Mouse (Mus musculus): ENCODE results near the gene Pik3r1.

The Pik3r1 gene

DNA sequence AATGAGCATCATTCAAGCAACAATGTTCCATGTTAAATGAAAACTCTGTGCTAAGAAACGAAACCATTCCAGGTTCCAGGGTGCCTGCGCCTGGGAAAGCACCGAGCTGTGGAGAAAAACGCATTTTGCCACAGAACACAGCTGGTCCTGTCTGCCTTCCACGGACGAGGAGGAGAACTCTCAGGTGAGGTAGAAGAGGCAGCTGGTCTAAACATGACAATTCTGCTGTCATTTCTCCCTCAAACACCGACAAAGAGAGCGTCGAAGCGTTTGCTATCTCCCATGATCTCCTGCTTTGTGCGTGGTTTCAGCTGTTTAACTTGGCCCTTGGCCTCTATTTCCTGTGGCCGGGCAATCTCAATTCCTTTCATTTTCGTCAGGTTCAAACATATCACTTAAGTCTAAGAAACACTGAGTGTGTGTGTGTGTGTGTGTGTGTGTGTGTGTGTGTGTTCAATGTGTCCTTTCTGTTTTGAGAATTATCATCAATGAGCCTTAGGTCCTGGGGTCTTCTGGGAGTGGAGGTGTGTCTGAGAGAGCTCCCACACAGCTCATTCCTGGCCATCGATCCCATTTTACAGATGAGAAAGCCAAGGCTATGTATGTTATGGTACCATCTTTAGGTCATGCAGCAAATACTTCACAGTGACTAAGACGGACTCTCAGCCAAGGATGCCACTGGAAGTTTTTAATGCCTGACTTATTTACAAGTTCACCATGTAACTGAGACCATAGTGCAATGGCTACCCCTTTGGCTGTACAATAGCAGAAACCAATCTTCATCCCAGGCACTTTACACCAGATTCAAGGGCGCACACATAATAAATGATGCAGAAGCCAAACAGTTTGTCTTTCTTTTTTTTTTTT lies 31.3 kb downstream of the Pik3r1 start:
- 58% methylated on average over 16 of the region's 16 CpGs for WGBS

DNA sequence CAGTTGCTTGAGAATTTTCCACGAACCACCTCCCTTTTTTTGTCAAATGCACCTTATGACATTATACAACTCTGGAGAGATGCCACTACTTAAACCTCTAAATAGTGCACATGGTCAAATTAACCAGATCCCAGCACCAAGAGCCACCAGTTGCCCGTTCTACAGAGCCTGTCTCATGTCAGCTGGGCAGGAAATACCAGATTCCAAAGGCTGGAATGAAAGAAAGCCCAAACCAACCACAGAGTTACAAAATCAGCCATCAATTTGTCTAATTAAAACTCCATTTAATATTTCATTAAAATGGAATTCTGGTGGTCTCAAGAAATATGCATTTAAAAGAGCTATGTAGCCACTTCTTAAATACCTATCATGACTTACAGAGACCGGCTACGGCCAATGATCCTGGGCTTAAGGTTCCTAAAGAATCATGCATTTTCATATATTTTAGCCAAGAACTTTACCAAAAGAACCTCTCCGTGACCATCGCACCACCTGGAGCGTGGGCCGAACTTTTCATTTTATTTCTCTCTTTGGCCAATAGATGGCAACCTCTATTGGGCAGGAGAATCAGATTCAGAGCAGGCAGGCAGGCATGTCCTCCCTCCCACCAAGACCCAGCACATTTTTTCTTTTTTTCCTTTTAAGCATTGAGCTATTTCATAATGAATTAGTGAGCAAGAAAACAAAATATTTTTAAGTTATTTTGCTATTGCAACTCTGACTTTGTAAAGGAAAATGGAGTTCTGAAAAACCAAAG lies 32.5 kb downstream of the Pik3r1 start:
- 37% methylated on average over 8 of the region's 8 CpGs for WGBS

DNA sequence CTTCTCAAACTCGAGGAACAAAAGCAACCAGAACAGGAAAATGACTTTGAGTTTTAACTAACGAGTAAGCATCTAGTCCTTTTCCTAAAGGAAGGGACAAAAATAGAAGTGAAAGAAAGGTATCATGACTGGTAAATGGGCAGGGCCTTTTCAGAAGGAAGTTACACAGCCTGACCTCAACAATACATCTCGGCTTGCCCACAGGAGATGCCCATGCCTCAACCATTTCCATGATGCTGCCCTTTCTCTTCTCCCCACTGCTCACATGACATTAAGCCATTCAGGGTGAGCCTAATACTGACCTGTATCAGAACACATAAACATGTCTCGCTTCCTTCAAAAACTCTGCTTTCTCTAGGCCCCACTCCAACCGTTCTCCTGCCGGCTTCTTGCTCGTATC lies 33.8 kb downstream of the Pik3r1 start:
- WGBS = 52% methylated on average over 7 of the region's 7 CpGs

DNA sequence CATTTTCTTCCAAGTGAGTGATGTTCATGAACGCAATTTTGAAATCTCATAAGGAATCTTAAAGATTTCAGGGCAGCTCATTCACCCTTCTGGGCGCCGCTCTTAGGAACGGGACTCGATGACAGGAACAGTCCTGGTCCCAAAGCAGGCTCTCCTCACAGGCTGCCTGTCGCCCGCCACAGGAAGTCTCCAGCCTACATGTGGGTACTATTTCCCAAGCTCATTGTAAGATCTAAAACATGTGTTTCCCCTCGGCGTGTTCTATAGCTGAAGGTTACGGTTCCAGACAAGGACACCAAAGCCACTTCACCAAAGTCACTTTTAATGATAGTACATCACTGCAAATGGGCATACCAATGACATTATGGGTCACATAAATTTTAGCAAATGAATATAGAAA lies 35.3 kb downstream of the Pik3r1 start:
- WGBS = 68% methylated on average over 10 of the region's 10 CpGs

DNA sequence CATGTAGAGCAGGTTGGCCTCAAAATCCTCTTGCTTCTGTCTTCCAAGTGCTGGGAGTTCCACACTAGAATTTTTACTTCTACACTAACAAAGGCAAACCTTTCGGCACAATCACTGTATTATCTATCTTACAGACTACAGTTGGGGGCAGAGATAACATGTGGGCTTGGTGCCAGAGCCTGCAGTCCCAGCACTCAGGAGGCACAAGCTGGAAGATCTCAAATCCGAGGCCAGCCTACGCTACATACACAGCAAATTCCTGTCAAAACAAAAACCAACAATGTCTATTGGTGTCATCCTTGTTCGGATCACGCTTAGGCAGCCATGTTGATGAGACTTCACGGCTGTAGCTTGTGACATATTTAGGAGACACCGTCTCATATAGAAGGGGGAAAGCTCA lies 36.2 kb downstream of the Pik3r1 start:
- 74% methylated on average over 7 of the region's 7 CpGs for WGBS

DNA sequence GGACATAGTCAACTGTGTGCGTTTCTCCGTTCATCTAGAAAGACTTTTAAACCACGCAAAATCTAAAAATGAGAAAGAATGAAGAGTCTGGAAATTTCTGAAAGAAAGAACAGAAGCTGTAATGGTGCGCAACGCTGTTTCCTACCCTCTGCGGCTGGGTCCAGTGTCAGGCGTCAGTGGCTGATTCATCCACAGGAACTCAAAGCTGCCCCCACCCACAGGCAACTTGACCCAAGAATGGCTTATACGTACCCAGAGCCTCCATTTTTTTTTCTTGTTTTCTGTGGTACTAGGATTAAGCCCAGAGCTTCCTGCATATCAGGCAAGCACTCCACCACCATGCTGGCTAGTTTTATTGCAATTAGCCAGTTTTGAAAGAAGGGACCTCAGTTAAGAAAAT lies 37.7 kb downstream of the Pik3r1 start:
- 63% methylated on average over 8 of the region's 8 CpGs for WGBS

DNA sequence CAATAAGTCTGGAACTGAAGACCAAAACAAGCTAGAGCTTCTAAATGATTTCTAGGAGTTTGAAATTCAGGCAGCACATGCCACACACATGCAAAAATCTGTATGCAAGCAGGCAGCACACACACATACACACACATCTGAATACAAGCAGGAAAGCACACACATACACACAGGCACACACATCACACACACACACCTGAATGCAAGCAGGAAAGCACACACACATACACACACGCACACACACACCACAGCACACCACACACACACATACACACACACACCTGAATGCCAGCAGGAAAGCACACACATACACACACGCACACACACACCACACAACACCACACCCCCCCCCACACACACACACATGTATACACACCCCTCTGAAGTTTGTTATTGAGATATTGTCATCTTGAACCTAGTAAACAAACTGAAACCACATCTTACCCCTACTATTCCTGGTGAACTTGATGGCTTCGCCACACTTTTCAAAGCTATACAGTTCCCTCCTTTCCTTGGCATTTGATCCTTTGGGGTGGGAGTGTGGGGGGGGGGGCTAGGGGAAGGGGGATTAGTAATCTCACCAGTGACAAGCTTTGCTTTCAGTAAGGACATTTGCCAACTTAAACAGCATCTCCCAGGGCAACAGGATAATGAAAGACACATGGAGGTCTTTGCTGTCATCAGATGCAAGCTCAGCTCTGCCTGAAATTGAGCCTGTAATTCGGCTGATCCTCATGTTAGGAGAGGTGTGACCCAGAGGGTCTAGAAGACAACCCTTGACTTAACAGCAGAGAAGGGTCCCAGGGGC lies 38.6 kb downstream of the Pik3r1 start:
- 73% methylated on average over 4 of the region's 4 CpGs for WGBS

DNA sequence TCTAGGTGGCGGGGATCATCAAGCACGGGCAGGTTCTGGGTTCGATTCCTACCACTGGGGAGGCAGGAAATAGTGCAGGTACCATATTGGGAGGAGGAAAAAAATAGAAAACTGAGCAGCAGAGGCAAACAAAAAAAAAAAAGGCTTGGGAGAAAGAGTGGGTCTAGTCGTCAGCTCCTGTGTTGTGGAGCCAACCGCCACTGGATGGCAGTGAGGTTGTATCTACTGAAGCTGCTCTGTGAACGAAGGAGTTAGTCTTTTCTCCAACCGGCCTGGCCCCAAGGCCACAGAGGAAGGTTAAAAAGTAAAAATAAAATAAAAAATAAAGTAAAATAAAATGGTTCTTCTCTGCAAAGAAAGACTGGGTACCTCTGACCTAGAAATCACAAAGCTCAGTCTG lies 39.2 kb downstream of the Pik3r1 start:
- 46% methylated on average over 7 of the region's 7 CpGs for WGBS

DNA sequence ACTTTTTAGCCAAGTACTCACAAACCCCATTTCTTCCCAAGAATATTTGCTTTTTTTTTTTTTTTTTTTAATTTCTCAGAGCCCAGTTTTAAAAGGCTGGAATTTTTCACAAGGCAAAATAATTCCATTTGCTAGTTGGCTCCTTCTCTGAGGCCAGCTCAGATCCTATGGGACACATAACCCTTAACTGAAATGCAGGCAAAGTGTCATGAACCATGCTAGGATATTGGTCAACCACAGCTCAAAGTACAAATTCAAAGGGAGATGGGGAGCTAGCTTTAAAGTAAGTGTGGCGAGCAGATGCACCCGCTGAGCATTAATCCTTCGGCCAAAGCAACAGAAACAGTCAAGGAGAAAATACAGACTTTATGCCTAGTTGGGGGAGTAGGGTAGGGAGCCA lies 39.7 kb downstream of the Pik3r1 start:
- 82% methylated on average over 3 of the region's 3 CpGs for WGBS

DNA sequence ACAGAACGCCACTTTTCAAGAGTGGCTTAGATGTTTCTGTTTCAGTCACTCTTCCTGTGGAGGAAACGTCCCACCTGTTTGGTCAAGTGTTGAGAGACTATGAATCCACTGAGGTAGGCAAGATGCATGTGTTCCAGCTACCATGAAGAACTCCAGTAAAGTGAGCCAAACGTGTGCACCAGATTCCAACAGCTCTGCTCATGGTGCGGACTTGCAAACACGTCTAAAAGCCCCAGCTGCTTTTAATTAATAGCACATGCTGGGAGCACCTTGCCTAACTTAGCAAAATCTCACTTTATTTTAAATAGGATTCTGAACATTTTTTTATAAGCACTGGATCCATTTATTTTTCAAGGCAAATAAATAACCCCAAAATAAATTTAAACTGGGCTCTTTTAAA lies 40.2 kb downstream of the Pik3r1 start:
- 64% methylated on average over 5 of the region's 5 CpGs for WGBS

DNA sequence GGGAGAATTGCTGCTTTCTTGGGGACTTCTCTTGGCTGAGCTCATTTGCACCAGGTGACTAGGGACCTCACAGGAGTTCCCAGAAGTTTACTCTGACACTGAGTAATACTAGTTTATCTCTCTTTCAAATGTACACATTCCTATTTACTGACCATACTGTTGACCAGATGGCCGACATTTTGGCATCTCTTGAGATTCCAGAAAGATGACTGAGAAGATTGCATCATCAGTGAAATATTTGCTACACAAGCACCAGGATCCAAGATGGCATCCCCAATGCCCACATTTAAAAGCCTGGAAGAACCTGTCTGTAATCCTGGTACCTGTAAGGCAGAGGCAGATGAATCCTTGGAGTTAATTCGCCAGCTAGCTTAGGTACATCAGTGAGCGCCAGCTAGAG lies 41.1 kb downstream of the Pik3r1 start:
- WGBS = 90% methylated on average over 3 of the region's 3 CpGs

DNA sequence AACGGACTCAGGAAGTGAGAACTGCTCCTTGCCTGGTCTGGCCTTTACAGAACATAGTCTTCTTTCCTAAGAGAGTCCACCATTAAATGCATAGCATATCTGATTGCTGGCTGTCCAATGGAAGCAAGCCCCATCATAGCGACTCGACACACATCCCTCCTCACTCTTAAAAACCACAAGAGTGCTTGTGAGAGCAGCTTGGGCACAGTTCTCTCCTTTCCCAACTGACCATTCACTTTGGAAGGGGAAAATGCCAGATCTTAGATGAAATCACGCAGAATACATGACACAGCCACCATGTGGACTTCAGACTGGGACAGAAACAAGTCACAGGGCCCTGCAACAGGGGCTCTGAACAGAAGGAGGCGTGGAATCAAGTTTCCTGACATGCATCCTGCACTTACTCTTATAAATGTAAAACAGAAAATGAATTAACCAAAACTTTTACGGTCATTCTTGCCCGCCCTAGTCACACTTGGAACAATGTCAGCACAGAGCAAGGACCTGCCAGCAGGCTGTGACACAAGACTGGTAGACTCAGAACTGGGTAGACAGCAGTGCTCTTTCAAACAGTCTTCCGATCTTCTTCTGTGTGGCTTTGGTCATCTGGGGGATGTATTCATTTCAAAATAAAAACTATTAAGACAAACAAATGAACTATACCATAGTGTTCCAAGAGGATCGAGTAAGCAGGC lies 46.0 kb downstream of the Pik3r1 start:
- WGBS = 73% methylated on average over 9 of the region's 9 CpGs

DNA sequence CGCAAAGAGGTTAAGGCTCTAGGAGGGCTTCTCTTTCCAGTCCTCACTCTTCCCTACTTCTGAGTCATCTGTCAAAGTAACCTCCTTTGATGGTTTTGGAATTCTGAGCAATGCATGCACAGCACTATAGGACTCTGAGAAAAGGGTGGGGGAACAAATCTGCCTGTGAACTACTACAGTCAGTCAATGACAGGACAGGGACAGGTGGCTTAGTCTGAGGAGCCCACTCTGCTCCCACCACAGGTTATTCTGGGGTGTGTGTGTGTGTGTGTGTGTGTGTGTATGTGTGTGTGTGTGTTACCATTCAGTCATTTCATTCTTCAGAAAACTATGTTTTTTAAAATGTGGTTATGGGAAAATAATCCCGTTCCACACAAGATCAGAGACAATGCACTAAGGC lies 46.9 kb downstream of the Pik3r1 start:
- WGBS = 36% methylated on average over 2 of the region's 2 CpGs

DNA sequence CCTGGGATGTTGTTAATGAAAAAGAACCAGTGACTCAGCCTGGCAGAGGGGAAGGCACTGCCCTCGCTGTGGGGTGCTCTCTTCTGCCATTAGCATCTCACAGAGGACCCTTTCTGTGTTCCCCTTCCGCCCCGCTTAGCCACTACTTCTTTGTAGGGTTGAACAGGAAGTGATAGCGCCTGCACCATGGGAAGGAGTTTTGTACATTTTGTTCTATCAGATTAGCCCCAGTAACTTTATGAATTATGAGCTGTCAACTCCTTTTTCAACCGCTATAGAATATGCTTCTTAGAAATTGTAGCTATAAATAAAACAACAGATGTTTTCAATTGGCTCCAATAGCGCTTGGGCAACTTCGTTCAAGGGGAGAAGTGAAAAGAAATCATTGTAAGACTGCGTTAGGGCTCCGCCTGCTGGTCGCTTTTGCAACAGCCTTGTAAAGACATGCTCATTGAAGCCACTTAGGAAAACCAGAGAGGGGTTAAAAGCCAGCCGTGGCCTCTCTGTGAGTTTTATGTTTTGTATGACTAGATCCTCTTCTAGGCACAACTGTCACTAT lies 48.6 kb downstream of the Pik3r1 start:
- 4% methylated on average over 11 of the region's 11 CpGs for WGBS

DNA sequence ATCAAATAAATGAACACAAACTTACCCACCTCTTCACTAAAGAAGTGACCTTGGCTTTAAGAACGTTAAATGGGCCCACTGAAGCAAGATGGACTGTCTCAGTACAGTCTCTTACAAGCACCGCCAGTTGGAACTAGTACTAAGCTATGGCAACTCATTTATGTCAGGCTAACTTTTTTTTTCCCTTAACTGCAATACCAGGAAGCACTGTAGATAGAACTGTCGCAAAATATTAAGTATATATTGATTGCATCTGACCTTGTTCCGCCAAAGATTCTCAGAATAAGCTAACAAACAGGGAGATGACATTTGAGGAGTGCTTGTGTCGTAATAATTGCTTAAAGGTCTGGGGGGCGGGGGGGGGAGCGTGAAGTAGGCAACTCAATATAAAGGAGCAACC lies 49.3 kb downstream of the Pik3r1 start:
- 69% methylated on average over 7 of the region's 7 CpGs for WGBS

DNA sequence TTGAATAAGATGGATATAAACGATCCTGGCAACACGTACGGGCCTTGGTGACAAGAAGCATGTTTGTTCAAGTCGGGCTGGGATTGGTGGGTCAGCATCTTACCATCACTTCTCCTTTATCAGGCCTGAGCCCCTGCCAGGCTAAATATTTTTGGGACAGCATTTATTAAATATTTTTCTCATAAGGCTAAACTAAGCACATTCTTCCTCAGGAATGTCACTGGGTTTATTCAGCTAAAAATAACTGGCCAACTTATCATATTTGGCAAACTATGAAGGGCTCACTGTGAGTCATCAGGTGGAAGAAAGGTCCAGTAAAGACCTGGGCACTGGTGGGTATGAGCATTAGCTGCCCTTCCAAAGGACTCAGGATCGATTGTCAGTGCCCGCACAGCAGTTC lies 50.2 kb downstream of the Pik3r1 start:
- WGBS = 56% methylated on average over 6 of the region's 6 CpGs

DNA sequence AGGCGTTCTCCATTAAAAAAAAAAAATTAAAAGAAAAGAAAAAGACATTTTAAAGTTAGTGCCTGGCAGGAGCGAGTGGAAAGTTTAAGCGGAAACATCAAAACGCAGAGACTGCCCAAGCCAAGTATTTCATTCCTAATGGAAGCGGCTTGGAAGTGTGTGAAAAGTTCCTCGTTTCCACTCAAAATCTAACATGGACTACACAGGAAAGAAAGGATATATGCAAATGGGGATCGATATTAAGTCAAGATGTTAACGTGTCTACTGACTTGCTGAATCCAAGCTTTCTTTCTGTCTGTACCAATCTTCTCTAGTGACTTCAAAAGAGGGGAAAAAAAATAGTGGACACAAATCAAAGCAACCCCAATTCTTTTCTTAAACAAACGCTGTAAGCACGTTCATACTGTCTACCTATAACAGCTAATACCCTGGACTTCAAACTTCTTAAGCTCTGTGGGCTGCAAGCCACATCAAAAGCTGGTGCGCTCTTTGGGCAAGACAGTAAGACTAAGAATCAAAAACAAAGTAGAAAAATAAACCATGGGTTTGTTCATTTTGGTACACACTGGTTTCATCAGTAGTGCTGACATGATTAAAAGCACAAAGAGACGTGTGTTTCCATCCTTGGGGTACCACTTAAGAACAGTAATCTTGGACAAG lies 54.5 kb downstream of the Pik3r1 start:
- WGBS = 68% methylated on average over 12 of the region's 12 CpGs

DNA sequence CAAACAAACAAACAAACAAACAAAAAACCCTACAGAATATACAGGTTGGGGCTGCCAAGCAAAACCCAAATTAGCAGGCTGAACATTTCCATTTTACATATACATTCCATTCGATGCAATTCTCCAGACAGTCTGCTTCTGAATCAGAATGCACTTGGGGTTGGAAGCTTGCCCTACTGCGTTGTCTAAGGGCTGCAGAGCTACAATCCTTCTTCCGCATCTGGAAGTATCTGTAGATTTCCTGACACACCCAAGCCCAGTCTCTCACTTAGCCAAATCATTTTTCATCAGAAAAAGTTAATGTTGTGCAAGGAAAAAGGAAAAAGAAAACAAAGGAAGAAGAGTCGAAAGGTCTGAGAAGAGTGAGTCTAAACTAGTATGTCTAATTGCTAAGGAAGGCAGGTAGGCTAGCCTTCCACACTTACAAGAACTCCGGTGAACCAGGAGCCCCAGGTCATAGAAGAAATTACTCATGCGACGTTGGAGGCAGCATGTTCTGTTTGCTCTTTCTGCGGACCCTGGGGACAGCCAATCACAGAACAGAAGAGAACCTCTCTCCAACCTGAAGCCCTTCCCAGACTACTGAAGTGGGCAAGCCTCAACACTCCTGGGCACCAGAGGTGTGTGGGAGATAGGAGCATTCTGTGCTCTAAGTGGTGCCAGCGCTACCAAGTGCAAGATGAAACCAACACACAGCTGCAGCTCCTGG lies 55.1 kb downstream of the Pik3r1 start:
- 56% methylated on average over 9 of the region's 9 CpGs for WGBS

DNA sequence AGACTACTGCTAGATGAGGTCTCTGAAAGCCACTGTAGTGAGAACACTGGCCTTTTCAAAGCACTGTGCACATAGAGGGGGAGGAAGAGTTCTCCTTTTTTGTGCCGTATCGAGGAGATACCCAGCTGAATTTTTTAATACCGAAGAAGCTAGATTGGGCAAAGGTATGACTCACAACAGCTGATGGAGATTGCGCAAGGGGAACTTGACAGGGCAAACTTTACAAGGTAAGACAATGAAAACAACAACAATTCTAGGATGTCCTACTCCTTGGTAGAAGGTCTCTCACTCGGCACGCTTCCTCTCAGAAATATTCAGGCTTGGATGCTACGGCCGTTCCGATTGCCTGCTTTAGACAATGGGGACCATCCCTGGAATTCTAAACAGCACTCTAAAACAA lies 55.9 kb downstream of the Pik3r1 start:
- WGBS = 46% methylated on average over 9 of the region's 9 CpGs

DNA sequence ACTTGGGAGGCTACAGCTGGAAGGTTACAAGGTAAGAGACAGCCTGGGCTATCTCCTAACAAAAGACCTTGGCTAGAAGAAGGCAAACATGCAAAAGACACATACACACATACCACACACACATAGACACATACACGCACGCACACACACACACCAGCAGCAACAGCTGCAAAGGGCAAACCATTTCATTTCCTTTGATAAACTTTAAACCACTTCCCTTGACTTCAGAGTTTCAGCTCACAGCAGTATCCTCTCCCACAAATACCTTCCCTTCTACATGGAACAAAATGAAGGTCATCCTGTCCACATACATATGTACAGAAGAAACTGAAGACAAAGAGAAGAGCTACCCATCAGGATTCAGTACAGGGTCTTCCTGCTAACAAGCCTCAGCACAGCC lies 56.7 kb downstream of the Pik3r1 start:
- 85% methylated on average over 2 of the region's 2 CpGs for WGBS
